ENCODE assay signal across 23 mouse cellular contexts in the genomic region with DNA sequence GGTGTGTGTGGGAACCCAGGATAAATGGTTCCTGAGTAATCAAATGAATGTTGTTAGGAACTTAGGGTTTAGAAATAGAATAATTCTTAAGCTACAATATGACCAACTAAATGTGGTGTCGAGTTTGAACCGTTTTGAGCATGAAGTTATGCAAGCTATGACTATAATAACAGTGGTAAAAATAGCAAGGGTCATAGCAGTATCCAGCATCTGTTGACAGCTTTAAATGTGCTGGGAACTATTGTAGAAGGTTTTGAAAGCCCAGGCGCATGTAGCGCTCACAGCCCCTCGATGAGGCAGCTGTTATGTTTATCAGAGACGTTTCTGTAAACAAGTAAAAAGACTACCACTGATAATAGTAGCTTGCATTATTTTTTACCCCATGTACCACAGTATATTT. TPM values are rescaled to one million over a fixed set of nuclear protein-coding genes. Genes with fewer than 3 reads are reported as not detected.
DNase-seq lines count a peak whose midpoint lies in the region; ATAC-seq and TF ChIP-seq lines count a peak whose summit lies in the region.
"Had no signal": no experiment of that assay in that cellular context is flagged by ENCODE, and none has a peak within 500 bp of the region (broad histone marks: within the 10 kb centered on the region; RNA-seq: fewer than 3 reads in every experiment).

No protein-coding gene starts in this region.

- 19% methylated on average over 6 of the region's 6 CpGs for whole genome bisulfite sequencing in heart, embryonic 14.5 days

- no peaks in the 10 kb centered on the region for H3K9me3 ChIP-seq in heart, embryonic 14.5 days (ENCODE audit: control insufficient read depth, low read length)
- H3K9me3 ChIP-seq: forebrain, embryonic 10.5 days; G1E; kidney, embryonic 15.5 days had no signal

- no peak for TF ChIP-seq CTCF in gastrocnemius, adult 2 months (IDR thresholded peaks at IDR 0.05)
- TF ChIP-seq CTCF in layer of hippocampus, adult 2 months (conservative IDR thresholded peaks at IDR 0.05), result no peak

- peak overlapping the region; percentile 29 for H3K4me2 ChIP-seq in heart, embryonic 14.5 days (ENCODE audit: low read length)
- H3K4me2 ChIP-seq: kidney, embryonic 15.5 days; liver, embryonic 11.5 days had no signal

- no peak overlapping the region for H3K4me3 ChIP-seq in gastrocnemius, adult 2 months
- H3K4me3 ChIP-seq in layer of hippocampus, adult 2 months, result no peak overlapping the region
- no peak overlapping the region for H3K4me3 ChIP-seq in heart, embryonic 14.5 days (ENCODE audit: control insufficient read depth in 1 of 2, insufficient read depth in 1 of 2, low read depth in 1 of 2, low read length in 2 of 2)
- H3K4me3 ChIP-seq: forebrain, embryonic 10.5 days; kidney, embryonic 15.5 days; left cerebral cortex, adult 2 months had no signal

- peaks cover 22% of the 10 kb centered on the region in 2 experiments for H3K4me1 ChIP-seq in heart, embryonic 14.5 days (ENCODE audit: control insufficient read depth in 2 of 2, insufficient read depth in 2 of 2, low read length in 2 of 2)

- intact Hi-C loops in gastrocnemius, adult 2 months (cut with DNase I), result no loop called here
- intact Hi-C loops in left cerebral cortex, postnatal 4 days (cut with DNase I), result no loop called here

- H3K27me3 ChIP-seq in heart, embryonic 14.5 days (ENCODE audit: control insufficient read depth, insufficient read depth, low read length), result no peaks in the 10 kb centered on the region
- H3K27me3 ChIP-seq: kidney, embryonic 15.5 days had no signal

- H3K9ac ChIP-seq in heart, embryonic 14.5 days (ENCODE audit: low read length), result no peak overlapping the region
- H3K9ac ChIP-seq: forebrain, postnatal 0 days; kidney, embryonic 15.5 days had no signal

- H3K36me3 ChIP-seq in heart, embryonic 14.5 days (ENCODE audit: control insufficient read depth, insufficient read depth, low read length), result no peaks in the 10 kb centered on the region
- H3K36me3 ChIP-seq: forebrain, embryonic 10.5 days; G1E; kidney, embryonic 15.5 days had no signal

- DNase-seq in gastrocnemius, adult 2 months, result no peak
- no peak for DNase-seq in gastrocnemius, postnatal 25 days
- no peak for DNase-seq in layer of hippocampus, adult 2 months (ENCODE audit: low spot score in 2 of 2)
- DNase-seq in layer of hippocampus, adult 9-10 months (ENCODE audit: low spot score), result no peak
- DNase-seq in adipocyte (ENCODE audit: low spot score), result peak; percentile 55
- no peak for DNase-seq in left cerebral cortex, postnatal 4 days
- no peak for DNase-seq in B cell, adult 2 months
- DNase-seq: adrenal gland, postnatal 25 days; cerebellum, adult 11-12 months; cerebellum, postnatal 14 days; embryo, embryonic 11 days; forebrain, postnatal 0 days; retina, postnatal 1 day; right cerebral cortex, postnatal 4 days had no signal

- peak overlapping the region; percentile 56 for H3K27ac ChIP-seq in gastrocnemius, adult 2 months
- H3K27ac ChIP-seq in layer of hippocampus, adult 2 months, result peak overlapping the region; percentile 44; the same call in 1 of the 2 replicates
- H3K27ac ChIP-seq in heart, embryonic 14.5 days (replicated peaks in 1 of 2; ENCODE audit: control insufficient read depth in 1 of 2, insufficient read depth in 1 of 2, low read depth in 2 of 2, low read length in 2 of 2), result peak overlapping the region; percentile 79 to 87; a peak in 3 of 4 replicates
- H3K27ac ChIP-seq: forebrain, embryonic 10.5 days; kidney, embryonic 15.5 days; left cerebral cortex, adult 2 months had no signal

- peak; percentile 74 for ATAC-seq in heart, embryonic 14.5 days (ENCODE audit: insufficient number of reproducible peaks, insufficient read depth, low FRiP score, low read depth)
- ATAC-seq: forebrain, postnatal 0 days; hindbrain, embryonic 16.5 days; intestine, postnatal 0 days; midbrain, embryonic 16.5 days had no signal

RNA-seq across cellular contexts. Expression of a gene that starts 25.9 kb away (rescaled TPM):
- 10 to 100 TPM; 12.8 to 15.0 TPM for total RNA-seq in gastrocnemius, adult 2 months (2021)
- 10 to 100 TPM; 14.8 to 15.3 TPM for total RNA-seq in gastrocnemius, postnatal 25 days (2021)
- total RNA-seq in layer of hippocampus, adult 2 months (2021), result 10 to 100 TPM; 42.6 to 58.0 TPM
- polyA plus RNA-seq in heart, embryonic 14.5 days (2014; fragmentation: Nextera tagmentation; extraction: Ambion mirVana), result 77.0 and 88.1 TPM in 2 replicates
- total RNA-seq in left cerebral cortex, postnatal 4 days (2021), result 10 to 100 TPM; 46.8 to 48.7 TPM
